Mouse (Mus musculus): ENCODE results near the gene Ghrl. TPM values are rescaled to one million over a fixed set of nuclear protein-coding genes. Genes with fewer than 3 reads are reported as not detected.

Gene Ghrl
- total RNA-seq, 2 experiments from 2014 or later, result 6.2 TPM; not detected in 1

DNA sequence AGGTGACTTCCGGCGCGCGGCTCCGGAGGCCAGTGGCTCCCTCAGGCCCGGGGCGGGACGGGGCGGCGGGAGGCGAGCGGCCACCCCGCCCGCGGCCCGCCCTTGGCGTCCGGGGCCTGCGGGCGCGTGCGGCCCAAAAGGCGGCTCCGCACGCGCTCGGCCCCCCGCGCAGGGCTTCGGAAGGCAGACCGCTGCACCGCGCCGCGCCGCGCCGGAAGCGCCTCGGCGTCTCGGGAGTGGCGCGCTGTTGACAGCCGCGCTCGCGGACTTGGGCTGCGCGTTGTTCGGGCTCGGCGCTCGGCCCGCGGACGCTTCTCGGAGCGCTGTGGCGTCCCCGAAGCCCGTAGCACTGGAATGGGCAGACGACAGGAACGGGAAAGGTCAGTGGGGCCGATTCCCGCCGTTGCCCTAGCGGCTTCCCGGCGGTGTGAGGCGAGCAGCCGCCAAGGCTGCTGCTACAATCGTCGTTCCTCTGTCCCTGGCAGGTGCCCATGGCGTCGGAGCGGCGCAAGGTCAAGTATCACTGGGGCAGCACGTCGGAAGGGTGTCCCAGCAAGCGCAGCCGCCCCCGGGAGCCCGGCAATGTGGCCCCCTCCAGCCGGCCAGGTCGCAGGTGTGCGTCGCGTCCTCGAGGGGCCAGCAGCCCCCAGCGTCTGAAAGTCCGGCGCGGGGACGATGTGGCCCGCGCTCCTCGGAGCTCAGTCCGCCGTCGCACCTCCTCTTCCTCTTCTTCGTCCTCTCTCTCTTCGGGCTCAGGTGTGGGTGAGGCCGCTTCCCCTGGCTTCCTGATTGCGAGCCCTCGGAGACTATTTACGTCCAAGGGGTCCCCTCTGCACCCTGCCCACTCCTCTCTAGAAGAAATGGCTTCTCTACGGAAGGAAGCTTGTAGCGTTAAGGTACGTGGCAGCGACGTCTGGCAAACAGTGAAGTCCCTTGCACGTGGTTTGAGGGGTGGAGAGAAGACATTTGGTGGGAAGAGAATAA lies 22.2 kb downstream of the Ghrl start:
- peak in 1 of 2 experiments; percentile 32 for DNase-seq (ENCODE audit: low spot score in 2 of 2)

GRCm38 (mm10) chr6:113696582-113697221 lies 23.0 kb downstream of the Ghrl start, which contains the start of gene Tatdn2:
Gene Tatdn2 (plus strand): TSS chr6:113697050.
- peak; percentile 82 to 87 for DNase-seq (ENCODE audit: low spot score in 2 of 2)

GRCm38 (mm10) chr6:113695766-113696355 lies 23.8 kb downstream of the Ghrl start:
- DNase-seq (ENCODE audit: low spot score in 2 of 2), result no peak

DNA sequence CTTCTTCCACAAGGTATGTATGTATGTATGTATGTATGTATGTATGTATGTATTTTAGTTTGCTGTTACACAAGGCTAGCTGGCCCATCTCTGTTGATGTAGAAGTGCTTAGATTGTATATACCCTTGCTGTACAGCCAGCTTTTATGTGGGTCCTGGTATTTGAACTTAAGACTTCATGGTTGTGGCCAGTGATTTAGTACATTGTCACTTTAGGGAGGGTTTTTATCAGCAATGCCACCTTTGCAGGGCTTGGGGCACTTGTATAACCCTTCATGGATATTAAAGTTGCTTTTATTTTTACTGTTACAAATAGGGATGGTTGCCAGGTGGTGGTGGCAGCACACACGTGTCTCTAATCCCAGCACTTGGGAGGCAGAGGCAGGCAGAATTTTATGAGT lies 24.5 kb downstream of the Ghrl start:
- DNase-seq (ENCODE audit: low spot score in 2 of 2), result no peak

DNA sequence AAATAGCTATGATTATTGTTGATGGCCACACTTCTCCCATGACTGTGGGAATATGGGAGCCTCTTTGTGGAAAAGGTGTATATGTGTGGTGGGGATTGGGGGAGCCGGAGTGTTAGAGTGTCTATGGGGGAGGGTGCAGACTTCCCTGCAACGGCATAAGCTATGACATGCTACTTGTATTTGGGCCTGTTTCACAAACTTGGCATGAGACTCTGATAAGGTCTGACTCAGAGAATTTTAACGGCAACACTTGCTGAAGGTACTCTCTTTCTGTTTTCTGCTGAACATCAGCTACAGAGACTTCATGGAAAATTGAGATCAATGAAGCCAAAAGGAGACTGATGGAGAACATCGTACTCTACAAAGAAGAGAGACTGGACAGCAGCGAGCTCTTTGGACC lies 26.3 kb downstream of the Ghrl start:
- no peak for DNase-seq (ENCODE audit: low spot score in 2 of 2)

DNA sequence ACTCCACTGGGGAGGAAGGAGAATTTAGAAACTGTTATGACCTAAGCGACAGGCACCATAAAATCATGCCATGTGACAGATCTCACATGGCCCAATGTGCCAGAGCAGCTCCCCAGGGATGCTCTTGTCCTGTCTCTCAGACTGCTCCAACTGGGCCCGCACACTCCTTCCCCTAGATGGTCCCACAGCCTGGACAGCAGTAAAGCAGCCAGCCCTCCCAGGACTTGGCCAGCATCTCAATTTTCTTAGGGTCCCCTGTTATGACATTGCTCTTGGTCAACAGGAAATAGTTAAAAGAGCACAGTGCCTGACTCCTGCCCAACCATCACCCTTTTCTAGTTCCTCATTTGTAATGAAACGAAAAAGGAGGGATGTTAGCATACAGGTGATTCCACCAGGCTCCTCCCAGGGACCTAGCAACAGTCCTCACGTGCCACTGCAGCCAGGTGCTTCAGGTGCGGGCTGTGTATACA lies 27.0 kb downstream of the Ghrl start:
- no peak for DNase-seq (ENCODE audit: low spot score in 2 of 2)

GRCm38 (mm10) chr6:113691084-113691462 lies 28.6 kb downstream of the Ghrl start:
- DNase-seq (ENCODE audit: low spot score in 2 of 2), result no peak

GRCm38 (mm10) chr6:113690400-113691083 lies 29.1 kb downstream of the Ghrl start:
- peak in 1 of 2 experiments; percentile 34 for DNase-seq (ENCODE audit: low spot score in 2 of 2)

- peak in 1 of 2 experiments; percentile 6 for DNase-seq (ENCODE audit: low spot score in 2 of 2)
Measured at GRCm38 (mm10) chr6:113690008-113690399, 29.7 kb downstream of the Ghrl start.

GRCm38 (mm10) chr6:113686551-113687125 lies 33.0 kb downstream of the Ghrl start:
- no peak for DNase-seq (ENCODE audit: low spot score in 2 of 2)

- DNase-seq (ENCODE audit: low spot score in 2 of 2), result no peak
Measured at GRCm38 (mm10) chr6:113683081-113683825, 36.4 kb downstream of the Ghrl start.

- peak; percentile 67 to 79 for DNase-seq (ENCODE audit: low spot score in 2 of 2)
Measured at GRCm38 (mm10) chr6:113681271-113681670, 38.4 kb downstream of the Ghrl start.

DNA sequence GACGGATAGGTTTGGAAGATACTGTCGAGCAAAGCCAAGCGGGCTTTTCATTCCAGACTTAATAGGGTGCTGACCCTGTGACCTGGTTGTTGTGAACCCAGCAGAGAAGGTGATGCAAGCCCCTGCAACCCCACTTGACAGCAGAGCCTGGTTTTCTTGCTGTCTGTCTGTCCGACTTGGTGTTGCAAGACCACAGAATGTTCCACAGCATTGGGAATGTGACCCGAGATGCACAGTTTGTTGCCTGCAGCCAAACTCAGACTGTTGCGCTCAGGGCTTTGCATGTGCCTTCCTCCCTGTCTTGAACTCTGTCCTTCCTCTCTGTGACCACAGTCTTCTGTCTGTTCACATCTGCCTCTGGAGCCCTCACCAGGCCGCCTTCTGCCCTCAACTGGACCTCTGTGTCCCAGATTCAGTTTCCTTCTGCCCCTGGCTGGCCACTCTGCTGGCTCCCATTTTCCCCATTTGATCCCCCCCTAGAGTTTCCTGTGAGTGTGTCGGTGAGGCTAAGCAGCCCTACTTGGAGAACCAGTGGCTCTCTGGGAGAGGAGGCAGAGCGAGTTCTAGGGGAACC lies 39.6 kb downstream of the Ghrl start:
- no peak for DNase-seq (ENCODE audit: low spot score in 2 of 2)

DNA sequence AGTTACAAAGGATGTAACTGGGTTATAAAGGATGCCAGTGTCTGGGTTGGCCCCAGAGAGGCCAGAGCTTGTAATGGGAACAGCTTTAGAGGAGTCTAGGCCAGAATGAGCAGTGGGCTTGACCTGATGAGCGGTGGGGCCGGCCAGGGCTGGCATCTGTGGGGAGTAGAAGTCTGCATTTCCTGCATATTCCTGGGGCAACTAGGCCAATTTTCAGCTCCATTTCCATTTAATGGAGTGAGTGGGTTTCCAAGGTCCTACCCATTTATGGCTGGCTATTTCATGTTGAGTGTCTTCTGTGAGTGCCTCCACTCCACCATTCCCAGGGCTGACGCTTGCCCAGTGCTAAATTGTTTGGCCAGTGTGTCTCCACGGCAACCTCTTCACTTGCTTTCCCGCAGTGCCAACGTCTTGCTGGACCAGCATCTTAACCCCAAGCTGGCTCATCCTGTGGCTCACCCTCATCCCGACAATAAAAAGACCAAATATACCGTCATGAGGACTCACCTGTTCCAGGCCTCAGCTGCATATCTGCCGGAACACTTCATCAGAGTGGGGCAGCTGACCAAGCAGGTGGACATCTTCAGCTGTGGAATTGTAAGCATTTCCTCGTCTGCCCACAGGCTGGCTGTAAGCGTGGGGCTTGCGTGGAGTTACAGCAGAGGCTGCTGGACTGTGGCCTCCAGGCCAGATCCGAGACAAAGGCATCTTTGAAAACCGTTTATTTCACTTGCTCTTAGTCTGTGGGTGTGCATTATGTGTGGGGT lies 41.3 kb downstream of the Ghrl start:
- DNase-seq (ENCODE audit: low spot score in 2 of 2), result no peak

DNA sequence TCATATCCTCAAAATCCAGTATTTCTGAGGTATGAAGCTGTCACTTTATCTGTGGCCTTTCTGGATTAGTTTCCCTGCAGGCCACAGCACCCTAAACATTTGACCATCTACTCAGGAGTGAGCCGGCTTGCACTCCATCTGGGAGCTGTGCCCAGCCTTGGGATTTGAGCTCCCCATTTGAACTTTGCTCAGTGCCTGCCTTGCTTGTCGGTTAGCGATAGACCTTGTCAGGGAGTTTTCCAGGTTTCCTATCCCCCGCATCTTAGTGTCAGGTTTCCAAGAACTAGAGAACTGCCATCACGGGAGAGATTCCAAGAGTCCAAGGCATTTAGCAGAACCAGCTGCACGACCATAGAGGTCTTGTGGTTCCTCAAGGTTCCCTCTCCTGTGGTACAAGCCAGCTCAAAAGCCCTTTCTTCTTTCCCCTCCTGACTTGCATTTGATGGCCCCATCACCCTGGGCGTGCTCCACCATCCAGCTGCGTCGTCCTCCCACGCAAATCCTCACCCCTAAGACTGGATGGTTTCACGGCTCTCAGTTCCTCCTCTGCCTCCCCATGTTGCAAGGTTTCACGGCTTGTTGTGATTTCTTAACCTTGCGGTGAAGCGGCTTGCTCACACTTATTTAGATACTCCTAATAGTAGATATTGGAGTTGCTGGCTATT lies 42.5 kb downstream of the Ghrl start:
- DNase-seq (ENCODE audit: low spot score in 2 of 2), result no peak

GRCm38 (mm10) chr6:113675991-113676390 lies 43.7 kb downstream of the Ghrl start:
- no peak for DNase-seq (ENCODE audit: low spot score in 2 of 2)

DNA sequence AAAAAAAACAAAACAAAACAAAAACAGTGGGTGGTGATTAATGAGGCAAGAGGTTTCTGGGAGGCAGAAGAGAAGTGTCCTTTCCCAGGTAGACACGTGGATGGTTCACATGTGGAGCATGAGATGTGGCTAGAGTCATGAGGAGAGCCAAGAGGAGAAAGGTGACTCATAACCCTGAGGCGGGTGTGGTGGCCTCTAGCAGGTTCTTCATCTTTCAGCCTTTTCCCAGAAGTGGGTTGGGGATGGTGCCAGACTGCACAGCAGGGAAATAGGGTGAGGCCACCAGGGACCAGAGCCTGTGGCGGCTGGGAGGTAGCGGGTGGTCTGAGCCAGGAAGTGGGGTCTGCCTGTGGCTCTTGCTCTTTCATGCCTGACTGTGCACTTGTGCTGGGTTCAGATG lies 44.4 kb downstream of the Ghrl start:
- DNase-seq (ENCODE audit: low spot score in 2 of 2), result no peak

DNA sequence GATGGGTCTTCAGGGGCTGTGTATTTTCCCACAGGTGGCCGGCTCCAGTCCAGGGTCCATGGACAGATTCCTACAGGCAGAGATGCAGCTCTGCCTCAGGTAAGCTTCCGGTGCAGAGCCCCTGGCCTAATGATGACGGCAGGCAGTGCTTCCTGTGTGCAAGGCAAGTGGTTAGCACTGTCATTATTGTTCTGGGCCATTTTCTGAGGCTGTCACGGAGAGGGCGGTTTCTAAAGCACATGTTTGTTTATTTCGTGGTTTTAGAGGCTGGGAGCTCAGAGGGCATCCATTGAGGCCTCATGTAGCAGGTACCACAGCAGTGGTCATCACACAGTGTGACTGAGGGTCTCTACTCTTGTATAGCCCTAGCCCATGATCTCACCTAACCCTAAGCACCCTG lies 46.7 kb downstream of the Ghrl start:
- DNase-seq (ENCODE audit: low spot score in 2 of 2), result no peak

All from adrenal gland, postnatal 4 days (tissue).